Mouse (Mus musculus) hindbrain, embryonic 14.5 days (tissue): ENCODE data around the gene Pdcd6ip. TPM values are rescaled to one million over a fixed set of nuclear protein-coding genes. Genes with fewer than 3 reads are reported as not detected.

ENCODE experiments used
- ATAC-seq: fragments of 200-750 bp; cut with Nextera tagmentation; 2 replicates; pipeline ENCODE4 v1.8.0; 2017; ENCODE audit warnings: moderate number of reproducible peaks, mild to moderate bottlenecking, moderate TSS enrichment, moderate library complexity; ENCODE audit not compliant: low FRiP score
- DNase-seq: peaks from one replicate; pipeline ENCODE4 v3.0.0-alpha.2; 2015; ENCODE audit warnings: low spot score
- H3K27ac ChIP-seq: fragments of 300-500 bp; sonication (generic); 2 replicates; pipeline ENCODE4 v1.5.1; 2014; ENCODE audit warnings: mild to moderate bottlenecking, moderate library complexity
- H3K27me3 ChIP-seq: fragments of 300-500 bp; sonication (generic); 2 replicates; pipeline ENCODE4 v1.6.1; 2014; ENCODE audit warnings: mild to moderate bottlenecking, low read length, mixed read lengths; ENCODE audit not compliant: control insufficient read depth, insufficient read depth
- H3K36me3 ChIP-seq: fragments of 300-500 bp; sonication (generic); replicated peaks from 2 replicates; pipeline ENCODE4 v1.6.1; 2014; ENCODE audit not compliant: control insufficient read depth, insufficient read depth
- H3K4me1 ChIP-seq: fragments of 300-500 bp; sonication (generic); replicated peaks from 2 replicates; pipeline ENCODE4 v1.6.1; 2014; ENCODE audit warnings: antibody characterized with exemption, low read length, mixed read lengths; ENCODE audit not compliant: control insufficient read depth, insufficient read depth
- H3K4me2 ChIP-seq: fragments of 300-500 bp; sonication (generic); replicated peaks from 2 replicates; pipeline ENCODE4 v1.6.1; 2014; ENCODE audit warnings: mild to moderate bottlenecking, moderate library complexity
- H3K4me3 ChIP-seq: fragments of 300-500 bp; sonication (generic); replicated peaks from 2 replicates; pipeline ENCODE4 v1.5.1; 2014; ENCODE audit warnings: mild to moderate bottlenecking, low read length
- H3K9ac ChIP-seq: fragments of 300-500 bp; sonication (generic); 2 replicates; pipeline ENCODE4 v1.6.1; 2014
- H3K9me3 ChIP-seq: fragments of 300-500 bp; sonication (generic); 2 replicates; pipeline ENCODE4 v1.6.1; 2016; ENCODE audit warnings: low read length; ENCODE audit not compliant: control insufficient read depth
- WGBS: fragments of 180-500 bp; shearing (Covaris S2); extraction: QIAGEN DNeasy Blood & Tissue Kit; methylation state at CpG from one replicate; pipeline ENCODE4 v1.1.7; 2014; 5-methylcytosine and 5-hydroxymethylcytosine counted together
- polyA plus RNA-seq: library from polyadenylated mRNA; unstranded; fragments of >200 nt; fragmentation: Nextera tagmentation; extraction: Ambion mirVana; gene quantifications from 2 replicates; pipeline ENCODE4 v1.2.1, GENCODE M21; 2014

The Pdcd6ip gene
- polyA plus RNA-seq, 1 experiment from 2014 or later = 38.3 TPM

GRCm38 (mm10) chr9:113643669-113644068 lies 64.4 kb downstream of the Pdcd6ip start:
- Histone ChIP-seq H3K4me3 (no peak overlapping the region), H3K4me2 (no peak overlapping the region), H3K4me1 (peaks cover 5% of the 10 kb centered on the region), H3K36me3 (no peaks in the 10 kb centered on the region), H3K27ac (no peak overlapping the region), H3K9ac (no peak overlapping the region), H3K9me3 (no peaks in the 10 kb centered on the region), H3K27me3 (no peaks in the 10 kb centered on the region)
- WGBS = 76% methylated on average over 15 of the region's 15 CpGs
- ATAC-seq (0 out of 2 replicates have a peak, but pooled peaks have one; percentile 11), DNase-seq (no peak)

- 41% methylated on average over 7 of the region's 7 CpGs for WGBS
- H3K9me3 ChIP-seq = no peaks in the 10 kb centered on the region
- H3K36me3 ChIP-seq = no peaks in the 10 kb centered on the region
- H3K4me1 ChIP-seq = no peaks in the 10 kb centered on the region
- no peak overlapping the region for H3K4me3 ChIP-seq
- H3K9ac ChIP-seq = no peak overlapping the region
- no peak for ATAC-seq
- no peak for DNase-seq
- no peak overlapping the region for H3K27ac ChIP-seq
- no peak overlapping the region for H3K4me2 ChIP-seq
- no peaks in the 10 kb centered on the region for H3K27me3 ChIP-seq
Measured at GRCm38 (mm10) chr9:113634986-113635385, 73.1 kb downstream of the Pdcd6ip start.

- no peak; the same call in 1 of the 2 replicates for ATAC-seq
- H3K27ac ChIP-seq = no peak overlapping the region
- H3K36me3 ChIP-seq = no peaks in the 10 kb centered on the region
- no peak for DNase-seq
- H3K27me3 ChIP-seq = no peaks in the 10 kb centered on the region
- WGBS = 69% methylated on average over 8 of the region's 8 CpGs
- H3K9ac ChIP-seq = no peak overlapping the region
- H3K4me2 ChIP-seq = no peak overlapping the region
- no peaks in the 10 kb centered on the region for H3K9me3 ChIP-seq
- no peaks in the 10 kb centered on the region for H3K4me1 ChIP-seq
- no peak overlapping the region for H3K4me3 ChIP-seq
Measured at GRCm38 (mm10) chr9:113633168-113633744, 74.8 kb downstream of the Pdcd6ip start.

GRCm38 (mm10) chr9:113632350-113633043 lies 75.6 kb downstream of the Pdcd6ip start:
- H3K4me3 ChIP-seq = no peak overlapping the region
- WGBS = 72% methylated on average over 9 of the region's 9 CpGs
- H3K9ac ChIP-seq = no peak overlapping the region
- no peak for ATAC-seq
- H3K36me3 ChIP-seq = no peaks in the 10 kb centered on the region
- no peak for DNase-seq
- no peaks in the 10 kb centered on the region for H3K27me3 ChIP-seq
- H3K9me3 ChIP-seq = no peaks in the 10 kb centered on the region
- H3K27ac ChIP-seq = no peak overlapping the region
- no peaks in the 10 kb centered on the region for H3K4me1 ChIP-seq
- no peak overlapping the region for H3K4me2 ChIP-seq

- Histone ChIP-seq H3K27ac (no peak overlapping the region), H3K4me2 (no peak overlapping the region), H3K27me3 (no peaks in the 10 kb centered on the region), H3K9ac (no peak overlapping the region), H3K4me1 (no peaks in the 10 kb centered on the region), H3K36me3 (no peaks in the 10 kb centered on the region), H3K4me3 (no peak overlapping the region), H3K9me3 (no peaks in the 10 kb centered on the region)
- 2% methylated on average over 9 of the region's 9 CpGs for WGBS
- ATAC-seq (peak; percentile 34; the same call in 1 of the 2 replicates), DNase-seq (peak; percentile 84)
Measured at GRCm38 (mm10) chr9:113629632-113630031, 78.4 kb downstream of the Pdcd6ip start.

GRCm38 (mm10) chr9:113629191-113629590 lies 78.9 kb downstream of the Pdcd6ip start:
- H3K9ac ChIP-seq = no peak overlapping the region
- H3K36me3 ChIP-seq = no peaks in the 10 kb centered on the region
- H3K4me1 ChIP-seq = no peaks in the 10 kb centered on the region
- H3K27ac ChIP-seq = no peak overlapping the region
- ATAC-seq (no peak), DNase-seq (no peak)
- no peaks in the 10 kb centered on the region for H3K27me3 ChIP-seq
- H3K4me2 ChIP-seq = no peak overlapping the region
- no peak overlapping the region for H3K4me3 ChIP-seq
- H3K9me3 ChIP-seq = no peaks in the 10 kb centered on the region
- whole genome bisulfite sequencing = 77% methylated on average over 11 of the region's 11 CpGs

GRCm38 (mm10) chr9:113628780-113629179 lies 79.3 kb downstream of the Pdcd6ip start:
- ATAC-seq = no peak
- H3K4me3 ChIP-seq = no peak overlapping the region
- no peak overlapping the region for H3K9ac ChIP-seq
- H3K9me3 ChIP-seq = no peaks in the 10 kb centered on the region
- H3K27me3 ChIP-seq = no peaks in the 10 kb centered on the region
- no peak overlapping the region for H3K4me2 ChIP-seq
- no peak overlapping the region for H3K27ac ChIP-seq
- no peaks in the 10 kb centered on the region for H3K36me3 ChIP-seq
- no peaks in the 10 kb centered on the region for H3K4me1 ChIP-seq
- DNase-seq = no peak
- 100% methylated on average over 1 of the region's 1 CpGs for WGBS

GRCm38 (mm10) chr9:113626730-113627129 lies 81.3 kb downstream of the Pdcd6ip start:
- Histone ChIP-seq H3K4me1 (no peaks in the 10 kb centered on the region), H3K9me3 (no peaks in the 10 kb centered on the region), H3K36me3 (no peaks in the 10 kb centered on the region), H3K9ac (no peak overlapping the region), H3K27me3 (no peaks in the 10 kb centered on the region), H3K4me2 (no peak overlapping the region), H3K4me3 (no peak overlapping the region), H3K27ac (no peak overlapping the region)
- WGBS = 89% methylated on average over 10 of the region's 10 CpGs
- no peak for ATAC-seq
- DNase-seq = no peak

GRCm38 (mm10) chr9:113624086-113624485 lies 84.0 kb downstream of the Pdcd6ip start:
- H3K27me3 ChIP-seq = no peaks in the 10 kb centered on the region
- 83% methylated on average over 6 of the region's 6 CpGs for WGBS
- H3K4me2 ChIP-seq = no peak overlapping the region
- H3K27ac ChIP-seq = no peak overlapping the region
- no peaks in the 10 kb centered on the region for H3K4me1 ChIP-seq
- H3K9ac ChIP-seq = no peak overlapping the region
- no peak for DNase-seq
- H3K36me3 ChIP-seq = no peaks in the 10 kb centered on the region
- no peak for ATAC-seq
- no peak overlapping the region for H3K4me3 ChIP-seq
- no peaks in the 10 kb centered on the region for H3K9me3 ChIP-seq
